8 mouse cellular contexts compared by ENCODE assay signal in genomic region chr15:78429139-78429459, GRCm38 (mm10). TPM values are rescaled to one million over a fixed set of nuclear protein-coding genes. Genes with fewer than 3 reads are reported as not detected.
DNase-seq lines count a peak whose midpoint lies in the region; ATAC-seq lines count a peak whose summit lies in the region.

No protein-coding gene starts in this region.

- H3K27me3 ChIP-seq in kidney, embryonic 14.5 days (ENCODE audit: control insufficient read depth, insufficient read depth, low read length): no peaks in the 10 kb centered on the region
- 0 out of 2 replicates have a peak, but pooled peaks cover 4% of the 10 kb centered on the region for H3K27me3 ChIP-seq in embryonic facial prominence, embryonic 13.5 days
- H3K27me3 ChIP-seq in intestine, embryonic 16.5 days (replicated peaks; ENCODE audit: control insufficient read depth, insufficient read depth, low read length): peaks cover 52% of the 10 kb centered on the region
- peaks cover 1% of the 10 kb centered on the region; the same call in 1 of the 2 replicates for H3K27me3 ChIP-seq in midbrain, embryonic 15.5 days (replicated peaks)

- peak overlapping the region; percentile 66; the same call in 1 of the 2 replicates for H3K27ac ChIP-seq in kidney, embryonic 14.5 days (ENCODE audit: low read depth, low read length)
- H3K27ac ChIP-seq in embryonic facial prominence, embryonic 13.5 days: peak overlapping the region; percentile 45
- peak overlapping the region; percentile 72 for H3K27ac ChIP-seq in intestine, embryonic 16.5 days (ENCODE audit: low read length)
- H3K27ac ChIP-seq in midbrain, embryonic 15.5 days: peak overlapping the region; percentile 73

- no peaks in the 10 kb centered on the region for H3K9me3 ChIP-seq in kidney, embryonic 14.5 days (ENCODE audit: control insufficient read depth, low read length)
- H3K9me3 ChIP-seq in embryonic facial prominence, embryonic 13.5 days: no peaks in the 10 kb centered on the region
- H3K9me3 ChIP-seq in intestine, embryonic 16.5 days (ENCODE audit: control insufficient read depth, low read length): no peaks in the 10 kb centered on the region
- H3K9me3 ChIP-seq in midbrain, embryonic 15.5 days: no peaks in the 10 kb centered on the region

- H3K4me1 ChIP-seq in kidney, embryonic 14.5 days (ENCODE audit: control insufficient read depth, insufficient read depth, low read length): peaks cover 7% of the 10 kb centered on the region; the same call in 1 of the 2 replicates
- peaks cover 25% of the 10 kb centered on the region for H3K4me1 ChIP-seq in embryonic facial prominence, embryonic 13.5 days
- peaks cover 15% of the 10 kb centered on the region for H3K4me1 ChIP-seq in intestine, embryonic 16.5 days (ENCODE audit: control insufficient read depth, insufficient read depth, low read length)
- H3K4me1 ChIP-seq in midbrain, embryonic 15.5 days: peaks cover 15% of the 10 kb centered on the region

- no peak for ATAC-seq in kidney, embryonic 14.5 days (ENCODE audit: low FRiP score, low TSS enrichment)
- no peak for ATAC-seq in embryonic facial prominence, embryonic 13.5 days (ENCODE audit: insufficient number of reproducible peaks, insufficient read depth, low FRiP score, low TSS enrichment, low read depth)
- ATAC-seq in intestine, embryonic 16.5 days: no peak
- no peak for ATAC-seq in midbrain, embryonic 15.5 days (replicated peaks)

- peak overlapping the region; percentile 70 for H3K9ac ChIP-seq in kidney, embryonic 14.5 days (ENCODE audit: low read depth, low read length)
- peak overlapping the region; percentile 82 for H3K9ac ChIP-seq in embryonic facial prominence, embryonic 13.5 days
- H3K9ac ChIP-seq in intestine, embryonic 16.5 days (ENCODE audit: low read depth, low read length): peak overlapping the region; percentile 64
- peak overlapping the region; percentile 89 for H3K9ac ChIP-seq in midbrain, embryonic 15.5 days

- DNase-seq in kidney, adult 11 months: no peak
- no peak for DNase-seq in frontal cortex, postnatal 25 days (ENCODE audit: low spot score in 2 of 2)
- DNase-seq in adrenal gland, postnatal 10 days: no peak
- DNase-seq in kidney, postnatal 25 days: no peak

- peak overlapping the region; percentile 61 for H3K4me3 ChIP-seq in kidney, embryonic 14.5 days (ENCODE audit: low read length)
- H3K4me3 ChIP-seq in embryonic facial prominence, embryonic 13.5 days: peak overlapping the region; percentile 76
- H3K4me3 ChIP-seq in intestine, embryonic 16.5 days (ENCODE audit: low read length): peak overlapping the region; percentile 55
- peak overlapping the region; percentile 80 for H3K4me3 ChIP-seq in midbrain, embryonic 15.5 days

- WGBS in kidney, embryonic 14.5 days: 0% methylated on average over 3 of the region's 3 CpGs
- 1% methylated on average over 3 of the region's 3 CpGs for WGBS in embryonic facial prominence, embryonic 13.5 days
- 7% methylated on average over 3 of the region's 3 CpGs for WGBS in intestine, embryonic 16.5 days
- 0% methylated on average over 3 of the region's 3 CpGs for WGBS in midbrain, embryonic 15.5 days

- H3K36me3 ChIP-seq in kidney, embryonic 14.5 days (ENCODE audit: control insufficient read depth, insufficient read depth, low read length): peaks cover 19% of the 10 kb centered on the region
- H3K36me3 ChIP-seq in embryonic facial prominence, embryonic 13.5 days: peaks cover 34% of the 10 kb centered on the region
- no peaks in the 10 kb centered on the region for H3K36me3 ChIP-seq in intestine, embryonic 16.5 days (ENCODE audit: control insufficient read depth, insufficient read depth, low read length)
- H3K36me3 ChIP-seq in midbrain, embryonic 15.5 days (replicated peaks): 0 out of 2 replicates have a peak, but pooled peaks cover 10% of the 10 kb centered on the region

- peak overlapping the region; percentile 54 for H3K4me2 ChIP-seq in kidney, embryonic 14.5 days (replicated peaks; ENCODE audit: low read depth, low read length)
- peak overlapping the region; percentile 80 for H3K4me2 ChIP-seq in embryonic facial prominence, embryonic 13.5 days
- peak overlapping the region; percentile 65 for H3K4me2 ChIP-seq in intestine, embryonic 16.5 days (ENCODE audit: low read depth, low read length)
- H3K4me2 ChIP-seq in midbrain, embryonic 15.5 days: peak overlapping the region; percentile 77

RNA-seq across cellular contexts. Expression of gene Kctd17, which starts 0.7 kb away (rescaled TPM):
- polyA plus RNA-seq in kidney, embryonic 14.5 days (2014; fragmentation: Nextera tagmentation; extraction: Ambion mirVana): 36.3 and 48.8 TPM in 2 replicates
- polyA plus RNA-seq in embryonic facial prominence, embryonic 13.5 days (2015; fragmentation: Nextera tagmentation; extraction: Ambion mirVana): 49.5 and 50.6 TPM in 2 replicates
- polyA plus RNA-seq in intestine, embryonic 16.5 days (2015; fragmentation: Nextera tagmentation; extraction: Ambion mirVana): 20.2 and 23.6 TPM in 2 replicates
- polyA plus RNA-seq in midbrain, embryonic 15.5 days (2015; fragmentation: Nextera tagmentation; extraction: Ambion mirVana): 162 and 163 TPM in 2 replicates
- total RNA-seq in adrenal gland, postnatal 10 days (2021): 10 to 100 TPM; 85.2 to 94.8 TPM

RNA-seq across cellular contexts. Expression of gene Mpst, which starts 22.9 kb away (rescaled TPM):
- polyA plus RNA-seq in kidney, embryonic 14.5 days (2014; fragmentation: Nextera tagmentation; extraction: Ambion mirVana): 4.3 and 5.3 TPM in 2 replicates
- 2.6 and 2.8 TPM in 2 replicates for polyA plus RNA-seq in embryonic facial prominence, embryonic 13.5 days (2015; fragmentation: Nextera tagmentation; extraction: Ambion mirVana)
- polyA plus RNA-seq in intestine, embryonic 16.5 days (2015; fragmentation: Nextera tagmentation; extraction: Ambion mirVana): 3.0 and 3.4 TPM in 2 replicates
- polyA plus RNA-seq in midbrain, embryonic 15.5 days (2015; fragmentation: Nextera tagmentation; extraction: Ambion mirVana): 4.3 and 5.3 TPM in 2 replicates
- 10 to 100 TPM; 49.1 to 52.0 TPM for total RNA-seq in adrenal gland, postnatal 10 days (2021)

RNA-seq across cellular contexts. Expression of gene Tst, which starts 23.4 kb away (rescaled TPM):
- 32.4 and 32.8 TPM in 2 replicates for polyA plus RNA-seq in kidney, embryonic 14.5 days (2014; fragmentation: Nextera tagmentation; extraction: Ambion mirVana)
- polyA plus RNA-seq in embryonic facial prominence, embryonic 13.5 days (2015; fragmentation: Nextera tagmentation; extraction: Ambion mirVana): 22.6 and 25.9 TPM in 2 replicates
- polyA plus RNA-seq in intestine, embryonic 16.5 days (2015; fragmentation: Nextera tagmentation; extraction: Ambion mirVana): 62.9 and 68.1 TPM in 2 replicates
- polyA plus RNA-seq in midbrain, embryonic 15.5 days (2015; fragmentation: Nextera tagmentation; extraction: Ambion mirVana): 11.5 and 15.6 TPM in 2 replicates
- 100 to 1,000 TPM; 179 to 204 TPM for total RNA-seq in adrenal gland, postnatal 10 days (2021)

RNA-seq across cellular contexts. Expression of gene Tex33, which starts 33.4 kb away (rescaled TPM):
- polyA plus RNA-seq in kidney, embryonic 14.5 days (2014; fragmentation: Nextera tagmentation; extraction: Ambion mirVana): not detected in 2 replicates
- polyA plus RNA-seq in embryonic facial prominence, embryonic 13.5 days (2015; fragmentation: Nextera tagmentation; extraction: Ambion mirVana): not detected in 2 replicates
- not detected in 2 replicates for polyA plus RNA-seq in intestine, embryonic 16.5 days (2015; fragmentation: Nextera tagmentation; extraction: Ambion mirVana)
- polyA plus RNA-seq in midbrain, embryonic 15.5 days (2015; fragmentation: Nextera tagmentation; extraction: Ambion mirVana): not detected in 2 replicates
- not detected for total RNA-seq in adrenal gland, postnatal 10 days (2021)

RNA-seq across cellular contexts. Expression of gene Tmprss6, which starts 39.3 kb away (rescaled TPM):
- 0.34 and 0.49 TPM in 2 replicates for polyA plus RNA-seq in kidney, embryonic 14.5 days (2014; fragmentation: Nextera tagmentation; extraction: Ambion mirVana)
- polyA plus RNA-seq in embryonic facial prominence, embryonic 13.5 days (2015; fragmentation: Nextera tagmentation; extraction: Ambion mirVana): 0.53 and 1.5 TPM in 2 replicates
- 0.45 and 0.82 TPM in 2 replicates for polyA plus RNA-seq in intestine, embryonic 16.5 days (2015; fragmentation: Nextera tagmentation; extraction: Ambion mirVana)
- polyA plus RNA-seq in midbrain, embryonic 15.5 days (2015; fragmentation: Nextera tagmentation; extraction: Ambion mirVana): 0.28 and 0.61 TPM in 2 replicates
- total RNA-seq in adrenal gland, postnatal 10 days (2021): 10 to 100 TPM; 24.7 to 59.5 TPM
